Mouse (Mus musculus) adrenal gland, adult 8-10 months (tissue): ENCODE results near the gene Apod. TPM values are rescaled to one million over a fixed set of nuclear protein-coding genes. Genes with fewer than 3 reads are reported as not detected.
"Not testable (repeated sequence)": the region's sequence is repeated elsewhere in the genome, so short reads cannot be mapped to it uniquely, and the experiment has no call there.

ENCODE experiments used
- DNase-seq: peaks from one replicate; pipeline ENCODE4 v3.0.0; 2022
- total RNA-seq, 4 experiments: library from RNA; stranded (reverse); gene quantifications; 2 replicates each; pipeline ENCODE4 v1.2.4; 2022

The Apod gene
- total RNA-seq, 4 experiments from 2014 or later, result 9.1 to 11.2 (median 9.5) TPM

DNA sequence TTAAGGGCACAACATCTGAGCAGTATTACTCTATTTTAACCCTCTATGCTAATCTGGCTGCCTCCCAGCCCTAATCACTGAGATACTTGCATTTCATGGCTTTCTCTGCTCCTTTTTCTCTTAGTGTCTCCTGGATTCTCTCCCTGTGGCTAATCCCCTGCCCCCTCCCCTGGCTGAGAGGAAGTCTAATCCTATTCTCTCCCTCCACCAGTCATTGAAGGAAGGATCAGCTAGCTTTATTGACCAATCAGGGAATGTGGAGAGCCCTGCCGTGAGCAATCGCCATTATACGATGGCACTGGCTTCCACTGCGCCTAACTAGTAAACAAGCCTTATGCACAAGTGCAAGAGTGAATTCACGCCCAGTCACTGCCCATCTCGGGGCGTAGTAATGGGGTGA lies 6.3 kb upstream of the Apod start:
- DNase-seq, result no peak

DNA sequence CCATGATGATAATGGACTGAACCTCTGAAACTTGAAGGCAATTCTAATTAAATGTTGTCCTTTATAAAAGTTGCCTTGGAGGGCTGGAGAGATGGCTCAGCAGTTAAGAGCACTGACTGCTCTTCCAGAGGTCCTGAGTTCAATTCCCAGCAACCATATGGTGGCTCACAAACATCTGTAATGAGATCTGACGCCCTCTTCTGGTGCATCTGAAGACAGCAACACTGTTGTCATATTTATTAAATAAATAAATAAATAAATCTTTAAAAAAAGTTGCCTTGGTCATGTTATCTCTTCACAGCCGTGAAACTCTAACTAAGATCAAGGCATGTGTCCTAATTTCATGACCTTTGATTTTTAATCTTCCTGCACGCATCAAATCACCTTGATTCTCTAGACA lies 5.1 kb upstream of the Apod start:
- not testable (repeated sequence) for DNase-seq

DNA sequence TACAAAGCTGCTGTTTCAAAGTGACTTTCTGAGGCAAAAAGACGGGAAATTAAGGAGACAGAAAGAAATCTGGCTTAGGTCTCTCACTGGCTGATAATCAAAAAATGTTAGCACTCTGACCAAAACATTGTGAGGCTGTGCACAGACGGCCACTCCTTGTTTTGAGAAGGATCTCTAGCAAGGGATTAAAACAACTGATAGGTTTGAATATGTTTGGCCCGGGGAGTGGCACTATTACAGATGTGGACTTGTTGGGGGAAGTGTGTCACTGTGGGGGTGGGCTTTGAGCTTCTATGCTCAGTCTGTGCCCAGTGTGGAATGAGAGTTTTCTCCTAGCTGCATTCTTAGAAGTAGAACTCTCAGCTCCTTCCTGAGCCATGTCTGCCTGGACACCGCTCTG lies 4.7 kb upstream of the Apod start:
- DNase-seq, result no peak

DNA sequence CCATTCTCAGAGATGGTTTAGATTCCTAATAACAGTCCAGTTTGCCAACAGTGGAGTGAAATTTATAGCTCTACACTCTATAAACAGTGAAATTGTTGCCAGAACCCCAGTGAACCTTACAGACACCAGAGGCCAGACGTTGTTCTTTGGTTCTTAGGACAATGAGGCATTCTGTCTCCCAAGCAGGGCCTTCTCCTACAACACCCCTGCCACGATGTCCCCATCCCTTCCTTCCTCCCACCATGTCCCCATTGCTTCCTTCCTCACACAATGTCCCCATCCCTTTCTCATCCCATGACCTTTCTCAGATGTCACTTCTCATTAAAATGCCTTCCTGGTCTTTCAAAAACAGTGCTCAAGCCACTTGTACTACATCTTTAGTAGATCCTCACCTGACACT lies 3.8 kb upstream of the Apod start:
- no peak for DNase-seq

DNA sequence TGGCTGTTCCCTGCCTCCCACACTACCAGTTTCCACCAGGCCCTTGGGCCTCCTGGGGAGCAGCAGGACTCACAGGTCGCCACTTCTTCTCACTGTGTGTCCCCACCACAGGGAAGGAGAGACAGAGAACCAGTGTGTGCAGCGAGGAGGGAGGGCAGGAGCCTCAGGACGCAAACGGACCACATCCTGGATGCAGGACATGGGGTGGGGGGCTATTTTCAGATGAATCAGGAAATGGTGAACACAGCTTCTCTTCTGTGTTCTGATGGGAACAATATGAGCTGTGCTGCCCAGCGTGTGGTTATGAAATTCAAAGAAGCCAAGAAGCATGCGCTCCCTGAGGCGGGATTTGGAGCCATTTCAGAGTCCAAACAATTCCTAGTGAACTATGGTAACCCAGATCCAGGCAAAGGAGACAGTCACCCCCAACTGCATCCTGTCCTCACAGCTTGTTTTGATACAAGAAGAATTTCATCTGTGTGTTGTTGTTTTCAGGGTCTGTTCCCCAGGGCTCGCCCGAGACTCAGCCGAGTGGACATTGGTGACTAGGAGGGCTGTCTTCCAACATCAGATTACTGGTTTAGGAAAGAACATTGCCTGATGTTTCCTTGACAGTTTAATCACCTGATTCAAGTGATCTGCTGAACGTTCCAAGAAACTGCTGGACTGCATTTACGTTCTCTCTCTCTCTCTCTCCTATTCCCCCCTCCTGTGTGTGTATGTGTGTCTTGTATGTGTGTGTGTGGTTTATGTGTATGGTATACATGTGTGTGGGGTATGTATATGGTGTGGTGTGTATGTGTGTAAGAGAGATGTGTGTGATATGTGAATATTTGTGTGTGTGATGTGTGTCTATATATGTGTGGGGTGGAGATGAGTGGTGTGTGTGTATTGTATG lies 1.9 kb upstream of the Apod start:
- not testable (repeated sequence) for DNase-seq

DNA sequence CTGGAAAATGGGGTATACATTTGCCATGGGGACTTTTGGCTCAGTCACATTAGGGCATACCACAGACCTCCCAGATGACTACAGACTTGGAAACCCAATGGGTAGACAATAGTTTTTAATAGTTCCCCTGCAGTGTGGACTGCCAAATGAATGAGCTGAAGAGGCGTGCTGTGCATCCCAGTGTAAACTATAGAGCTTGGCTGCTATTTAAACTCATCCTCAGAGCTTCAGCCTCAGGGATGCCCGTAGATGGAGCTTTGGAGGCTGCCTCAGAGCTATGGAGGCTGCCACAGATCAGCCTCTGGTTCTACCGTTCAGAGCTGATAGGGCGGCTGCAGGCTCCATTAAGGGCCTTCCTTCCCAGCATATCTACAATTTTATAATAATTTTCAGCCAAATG lies 686 bp upstream of the Apod start:
- no peak for DNase-seq

DNA sequence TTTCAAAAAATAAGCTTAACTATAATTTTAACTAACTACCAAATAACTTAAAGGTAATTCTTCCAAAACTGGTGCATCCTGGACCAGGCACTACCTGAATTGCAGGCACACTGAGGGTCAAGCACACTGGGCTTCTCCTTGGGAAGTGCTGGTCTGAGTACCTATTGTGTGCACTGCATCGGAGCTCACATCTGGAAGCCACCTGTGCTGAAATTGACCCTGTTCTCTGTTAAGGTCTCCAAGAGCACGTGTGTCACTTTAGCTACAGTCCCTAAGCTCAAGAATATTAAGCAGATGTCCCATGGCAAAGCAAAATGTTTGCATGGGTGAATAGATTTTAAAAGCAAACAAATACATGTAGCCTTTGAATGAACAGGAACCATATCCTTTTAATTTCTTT lies 997 bp downstream of the Apod start:
- DNase-seq, result no peak

DNA sequence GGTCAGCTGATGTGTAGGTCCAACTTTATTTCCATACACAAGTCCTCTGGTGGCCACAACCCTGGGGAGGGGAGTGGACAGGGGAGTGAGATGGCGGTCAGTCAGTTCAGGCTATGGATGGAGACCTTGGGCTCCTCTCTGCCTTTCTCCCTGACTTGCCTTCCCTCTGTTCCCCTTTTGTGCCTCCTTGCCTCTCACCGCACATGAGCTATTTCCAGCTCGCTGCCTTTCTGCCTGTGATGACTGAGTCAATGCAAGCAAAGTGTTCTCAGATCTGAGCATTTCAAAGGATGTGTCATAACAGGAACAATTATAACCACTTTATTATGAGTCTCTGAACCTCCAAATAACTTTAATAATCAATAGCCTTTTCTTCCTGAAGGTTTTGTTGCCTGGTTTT lies 2.3 kb downstream of the Apod start:
- DNase-seq, result no peak

DNA sequence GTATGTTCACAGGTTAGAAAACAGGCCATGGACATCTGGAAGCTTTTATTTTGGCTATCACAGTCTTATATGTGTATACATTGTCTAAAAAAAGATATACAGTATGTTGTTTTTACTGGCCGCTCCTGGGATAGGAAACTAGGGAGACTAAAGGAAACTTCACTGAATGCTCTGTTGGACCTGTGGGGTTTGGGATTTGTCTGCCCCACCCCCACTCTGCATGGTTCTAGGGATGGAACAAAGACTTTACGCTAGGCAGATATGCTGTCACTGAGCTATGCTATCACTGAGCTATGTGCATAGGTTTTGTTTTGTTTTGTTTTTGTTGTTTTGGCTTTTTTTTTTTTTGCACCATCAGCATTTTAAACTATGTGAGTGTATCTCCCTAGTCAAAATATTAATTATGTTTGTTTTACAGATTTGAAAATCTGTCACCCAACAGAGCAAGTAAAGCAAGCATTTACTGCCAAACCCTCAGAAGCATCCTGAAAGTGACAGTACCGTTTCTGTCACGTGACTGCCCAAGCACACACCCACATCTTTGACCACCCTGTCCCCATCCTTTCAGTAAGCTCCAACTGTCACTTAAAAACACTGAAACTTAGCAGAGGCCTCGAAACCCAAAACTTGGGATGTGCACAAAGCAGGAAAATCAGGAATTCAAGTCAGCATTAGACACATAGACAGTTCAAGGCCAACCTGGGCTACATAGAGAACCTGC lies 9.2 kb downstream of the Apod start:
- no peak for DNase-seq

DNA sequence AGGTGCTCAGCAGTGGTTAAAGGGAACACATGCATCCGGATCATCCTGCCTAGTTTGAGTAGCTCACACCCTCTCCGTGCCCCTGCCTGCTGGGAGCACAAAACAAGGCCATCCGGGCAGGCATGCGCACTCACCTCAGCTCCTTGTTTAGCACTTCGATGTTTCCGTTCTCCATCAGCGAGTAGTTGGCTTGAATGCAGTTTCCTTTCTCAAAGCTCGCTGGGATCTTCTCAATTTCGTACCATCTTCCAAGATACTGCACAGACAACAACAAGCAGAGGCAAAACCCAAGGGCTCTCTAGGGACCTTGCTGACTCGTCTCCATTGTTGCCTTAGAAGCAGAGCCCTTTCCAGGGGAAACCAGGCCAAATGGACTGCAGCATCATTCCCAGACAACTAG lies 11.3 kb downstream of the Apod start:
- DNase-seq, result no peak

DNA sequence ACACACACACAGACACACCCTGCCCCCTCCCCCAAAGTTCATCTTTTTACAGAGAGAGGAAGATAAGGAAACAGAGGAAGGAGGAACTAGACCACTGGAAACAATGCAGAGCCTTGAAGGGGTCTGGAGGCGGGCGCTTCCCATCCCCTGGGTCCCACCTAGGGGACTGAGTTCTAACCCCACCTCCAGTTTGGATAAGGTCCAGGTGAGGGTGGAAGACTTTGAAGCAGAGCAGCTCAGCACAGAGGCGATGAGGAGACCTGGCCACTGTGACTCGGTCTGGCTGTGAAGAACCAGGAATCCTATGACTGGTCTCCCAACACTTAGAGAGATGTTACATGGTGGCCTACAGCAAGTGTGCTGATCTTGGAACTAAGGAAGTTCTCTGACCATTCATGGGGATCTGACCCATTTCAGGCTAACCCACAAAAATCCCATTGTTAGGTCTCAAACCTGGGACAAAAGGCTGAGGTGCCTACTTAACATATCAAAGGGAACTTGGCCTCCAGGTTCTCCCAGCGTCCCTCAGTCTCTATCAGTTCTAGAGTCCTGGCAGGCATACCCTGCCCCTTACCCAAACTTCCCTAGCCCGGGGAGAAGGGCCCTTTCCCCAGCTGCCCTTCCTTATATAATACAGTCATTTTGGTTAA lies 13.6 kb downstream of the Apod start:
- DNase-seq, result no peak

DNA sequence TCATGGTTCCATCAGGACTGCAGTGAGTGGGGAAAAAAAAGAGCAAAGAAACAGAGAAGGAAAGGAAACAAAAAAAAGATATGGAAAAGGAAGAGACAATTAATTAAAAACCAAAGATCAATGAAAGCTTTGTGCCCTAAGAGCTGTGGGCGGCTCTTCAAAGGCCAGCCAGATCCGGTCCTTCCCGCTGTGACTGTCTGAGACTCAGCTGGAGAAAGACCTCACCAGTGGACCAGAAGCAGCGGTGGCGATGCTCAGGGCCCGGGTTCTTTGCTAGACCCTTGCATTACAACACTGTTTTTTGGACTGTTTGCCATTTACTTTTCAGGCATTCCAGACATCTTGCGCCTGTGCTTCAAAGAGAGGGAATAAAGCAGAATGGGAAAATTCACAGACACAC lies 14.1 kb downstream of the Apod start:
- no peak for DNase-seq

DNA sequence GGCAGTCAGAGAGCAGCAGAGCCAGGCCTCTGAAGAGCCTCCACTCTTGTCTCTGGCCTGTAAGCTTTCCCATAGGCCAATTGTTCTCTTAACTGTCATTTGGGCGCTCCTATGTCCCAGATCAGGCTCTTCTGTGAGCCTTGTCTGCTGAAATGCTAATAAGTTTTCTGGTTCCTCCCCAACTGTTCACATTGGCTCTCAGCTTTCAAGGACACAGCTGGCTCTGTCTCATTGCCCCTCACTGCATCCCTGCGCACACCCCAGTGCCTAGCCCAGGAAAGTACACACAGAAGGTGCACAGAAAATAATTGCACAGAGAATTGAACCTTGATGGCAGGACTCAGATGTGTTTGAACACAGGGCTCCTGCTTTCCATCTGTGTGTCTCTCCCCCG lies 14.7 kb downstream of the Apod start:
- DNase-seq, result no peak

DNA sequence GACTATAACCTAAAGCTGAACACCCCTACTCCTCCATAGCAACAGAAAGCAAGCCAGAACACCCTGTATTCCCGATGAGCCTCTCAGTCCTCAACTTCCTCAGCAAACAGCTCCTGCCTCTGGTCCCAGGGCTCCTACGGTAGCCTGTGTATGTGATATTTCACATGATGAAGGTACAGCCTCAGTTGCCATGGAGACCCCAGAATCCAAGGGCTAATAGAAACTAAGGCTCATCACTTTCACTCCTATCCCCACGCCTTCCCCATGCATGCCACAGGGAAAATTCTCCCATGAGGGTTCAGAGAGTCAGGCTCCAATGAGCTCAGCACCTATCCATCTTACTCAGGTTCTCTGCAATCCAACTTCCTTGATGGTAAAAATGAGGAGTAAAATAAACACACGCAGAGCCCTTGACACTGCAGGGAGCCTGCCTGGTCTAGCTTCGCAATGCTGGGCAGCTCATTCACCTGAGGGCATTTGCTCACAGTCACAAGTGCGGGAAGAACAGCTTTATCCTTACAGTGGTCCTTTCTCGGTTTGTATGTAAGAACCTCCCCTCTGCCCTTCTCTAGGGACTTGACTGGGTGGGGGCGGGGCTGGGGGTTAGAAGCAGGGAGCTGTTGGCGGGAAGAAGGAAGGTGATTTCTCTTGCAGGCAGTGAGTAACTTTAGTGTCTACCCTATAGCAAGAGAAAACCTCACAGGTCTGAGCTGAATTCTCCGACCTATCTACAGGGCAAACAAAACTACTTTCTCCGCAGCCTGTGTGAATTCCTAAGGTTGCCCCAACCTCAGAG lies 15.2 kb downstream of the Apod start:
- no peak for DNase-seq

DNA sequence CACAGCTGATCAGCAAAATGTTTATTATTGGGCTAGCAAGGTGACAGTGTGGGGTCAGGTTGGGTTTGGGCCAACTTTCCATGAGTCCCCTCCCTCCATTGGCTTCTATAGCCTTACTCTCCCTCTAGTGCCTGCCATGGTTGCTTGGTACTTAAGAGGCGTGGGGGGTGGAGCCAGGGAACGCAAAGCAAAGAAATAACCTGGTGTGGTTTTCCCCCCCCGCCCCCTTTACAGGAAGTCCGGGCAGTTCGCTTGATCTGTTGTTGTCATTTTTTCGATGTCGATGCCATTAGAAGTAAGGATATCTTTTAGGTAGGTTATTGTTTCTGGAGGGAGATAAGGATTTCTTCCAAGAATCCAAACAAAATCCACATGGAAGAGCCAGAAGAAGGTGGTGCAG lies 17.5 kb downstream of the Apod start:
- DNase-seq, result no peak

DNA sequence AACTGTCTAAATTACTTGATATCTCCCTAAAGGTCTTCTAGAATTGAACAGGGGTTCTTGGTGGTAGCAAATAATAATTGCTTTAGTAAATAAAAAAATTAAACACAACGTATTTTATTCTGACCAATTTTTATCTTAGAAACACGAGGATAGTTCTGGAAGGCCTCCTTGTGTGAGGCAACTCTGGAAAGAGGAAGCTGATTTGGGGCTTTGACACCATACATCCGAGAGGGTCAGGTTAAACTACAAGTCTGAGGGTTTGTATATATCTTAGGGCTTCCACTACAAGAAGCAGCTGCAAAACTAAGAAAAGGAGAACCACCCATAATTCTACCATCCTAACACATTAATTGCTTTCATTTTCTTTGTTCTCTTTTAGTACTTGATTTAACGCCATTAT lies 20.8 kb downstream of the Apod start:
- no peak for DNase-seq

DNA sequence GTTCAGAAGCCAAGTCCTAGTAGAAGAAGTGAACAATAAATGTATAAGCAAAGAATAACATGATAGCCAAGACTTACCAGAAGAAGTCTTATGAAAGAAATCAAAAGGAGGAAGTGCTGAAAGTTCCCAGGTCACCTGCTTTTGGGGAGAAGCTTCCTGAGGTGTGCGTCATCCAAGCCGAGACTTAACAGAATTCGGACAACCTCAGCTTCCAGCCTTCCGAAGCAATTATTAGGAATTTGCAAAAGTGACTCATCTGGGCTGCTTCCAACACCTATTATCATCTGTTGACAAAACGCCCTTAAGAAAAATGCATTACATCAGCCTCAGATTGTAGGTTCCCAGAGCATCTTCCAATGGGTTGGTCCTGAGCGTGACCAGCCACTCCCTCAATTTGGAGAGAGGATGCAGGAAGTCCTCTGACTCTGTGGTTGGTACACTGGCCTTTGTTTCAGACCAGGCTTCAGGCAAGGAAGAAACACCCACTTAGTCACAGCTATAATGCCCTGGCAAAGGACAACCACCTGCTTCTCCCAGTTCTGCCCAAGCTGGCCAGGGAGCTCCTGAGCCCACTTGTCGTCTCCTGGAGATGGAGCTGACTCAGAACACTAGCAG lies 23.8 kb downstream of the Apod start:
- no peak for DNase-seq

DNA sequence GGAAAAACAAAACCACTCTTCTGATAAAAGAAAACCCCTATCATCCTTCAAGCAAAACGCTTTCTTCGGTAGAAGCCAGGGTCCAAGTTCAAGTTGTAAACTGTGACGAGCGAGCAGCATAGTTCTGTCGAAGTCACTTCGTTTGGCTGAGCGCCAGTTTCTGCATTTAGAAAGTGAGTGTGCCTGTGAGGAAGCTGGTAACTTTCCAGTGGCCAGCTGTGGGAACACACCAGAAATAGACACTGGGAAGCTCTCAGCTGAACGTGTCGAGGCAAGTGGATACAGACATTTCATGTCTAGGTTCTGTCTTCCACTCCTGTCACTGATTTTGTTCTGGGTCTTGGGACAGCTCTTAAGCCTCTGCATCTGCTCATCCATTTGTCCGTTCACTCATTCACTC lies 24.3 kb downstream of the Apod start:
- DNase-seq, result peak; percentile 83

DNA sequence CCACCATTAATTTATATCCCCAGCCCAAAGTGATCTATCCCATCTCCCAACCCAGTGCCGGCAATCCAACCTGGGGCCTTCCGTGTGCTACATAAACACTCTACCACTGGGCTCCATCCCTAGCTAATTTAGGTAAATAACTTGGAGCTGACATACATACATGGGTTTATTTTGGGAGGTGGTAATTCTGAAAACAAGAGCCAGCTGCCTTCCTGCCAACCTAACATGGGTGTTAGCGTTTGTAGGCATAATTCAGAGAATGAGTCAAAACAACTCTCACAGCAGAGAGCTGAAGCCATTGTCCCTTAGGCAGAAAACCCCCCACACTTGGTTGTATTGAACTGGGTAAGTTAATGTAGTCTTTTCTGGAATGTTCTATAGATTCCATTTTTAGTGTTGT lies 26.9 kb downstream of the Apod start:
- no peak for DNase-seq

DNA sequence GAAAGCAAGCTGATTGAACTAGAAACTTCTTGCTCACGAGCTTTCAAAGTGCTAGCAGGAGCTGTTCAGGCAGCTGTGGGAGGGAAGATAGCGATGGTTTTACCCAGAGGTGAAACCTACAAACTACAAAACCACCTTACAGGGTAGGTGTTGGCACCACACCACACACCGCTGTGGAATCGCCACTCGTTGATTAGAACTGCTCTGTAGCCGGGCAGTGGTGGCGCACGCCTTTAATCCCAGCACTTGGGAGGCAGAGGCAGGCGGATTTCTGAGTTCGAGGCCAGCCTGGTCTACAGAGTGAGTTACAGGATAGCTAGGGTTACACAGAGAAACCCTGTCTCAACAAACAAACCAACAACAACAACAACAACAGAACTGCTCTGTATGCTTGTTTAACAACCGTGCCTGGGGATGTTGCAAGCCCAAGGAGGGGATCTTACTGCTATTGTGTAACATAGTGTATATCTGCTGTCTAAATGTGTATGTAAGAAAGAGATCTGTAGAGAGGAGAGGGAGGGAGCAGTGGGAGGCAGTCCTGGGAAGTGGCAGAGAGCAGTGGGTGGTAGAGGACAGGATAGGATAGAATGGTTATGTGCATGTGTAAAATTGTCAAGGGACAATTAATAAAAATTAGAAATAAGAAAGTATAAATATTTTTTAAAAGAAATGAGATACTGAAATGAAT lies 27.7 kb downstream of the Apod start:
- no peak for DNase-seq

DNA sequence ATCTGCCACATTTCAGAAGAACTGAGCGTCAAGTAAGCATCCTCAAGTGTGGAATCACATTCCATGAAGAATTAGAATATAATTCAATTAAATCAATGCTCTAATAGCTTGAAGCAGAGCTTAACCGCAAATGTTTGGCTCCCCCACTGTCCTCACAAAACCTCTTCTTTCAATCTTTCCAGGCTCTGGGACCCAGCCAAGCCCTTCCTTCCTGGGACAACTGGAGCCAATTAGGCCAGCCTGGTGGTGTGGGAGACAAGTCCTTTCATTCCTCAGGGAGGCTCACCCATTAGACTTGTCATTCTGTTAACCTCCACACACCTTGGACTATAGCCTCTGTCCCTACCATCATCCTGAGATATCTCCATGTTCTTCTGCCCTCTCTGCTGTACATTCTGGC lies 32.6 kb downstream of the Apod start:
- DNase-seq, result no peak

DNA sequence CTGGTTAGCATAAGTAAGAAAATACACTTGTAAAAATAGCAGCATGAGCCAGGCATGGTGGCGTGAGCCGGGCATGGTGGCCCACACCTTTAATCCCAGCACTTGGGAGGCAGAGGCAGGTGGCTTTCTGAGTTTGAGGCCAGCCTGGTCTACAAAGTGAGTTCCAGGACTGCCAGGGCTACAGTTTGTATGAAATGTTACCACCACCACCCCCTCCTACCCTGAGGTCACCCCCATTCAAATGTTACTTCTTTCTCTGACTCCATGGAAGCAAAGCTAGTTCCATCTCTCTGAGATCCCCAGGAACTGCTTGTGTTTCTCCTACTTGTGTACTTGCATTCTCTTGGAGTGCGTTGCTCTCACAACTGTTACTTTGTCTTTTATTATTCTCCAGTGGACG lies 34.4 kb downstream of the Apod start:
- DNase-seq, result no peak
